ENCODE assay signal across 8 mouse cellular contexts in genomic region chr9:108305629-108306520, GRCm38 (mm10). TPM values are rescaled to one million over a fixed set of nuclear protein-coding genes. Genes with fewer than 3 reads are reported as not detected.
DNase-seq lines count a peak whose midpoint lies in the region; ATAC-seq lines count a peak whose summit lies in the region.

Rhoa (plus strand) TSS chr9:108306129.
Tcta (minus strand) TSS chr9:108306160.

- H3K9me3 ChIP-seq in heart, embryonic 14.5 days (ENCODE audit: control insufficient read depth, low read length): no peaks in the 10 kb centered on the region
- H3K9me3 ChIP-seq in liver, embryonic 13.5 days (replicated peaks): no peaks in the 10 kb centered on the region
- no peaks in the 10 kb centered on the region for H3K9me3 ChIP-seq in stomach, embryonic 16.5 days (replicated peaks; ENCODE audit: control insufficient read depth, low read length)

- ATAC-seq in CD4-positive, CD25-positive, alpha-beta regulatory T cell, adult 4 months: peak; percentile 95
- ATAC-seq in heart, embryonic 14.5 days (ENCODE audit: insufficient number of reproducible peaks, insufficient read depth, low FRiP score, low read depth): peak; percentile 94
- peak; percentile 88 for ATAC-seq in liver, embryonic 13.5 days (ENCODE audit: low read depth)
- peak; percentile 96 for ATAC-seq in stomach, embryonic 16.5 days (ENCODE audit: insufficient read depth, low FRiP score)

- H3K4me2 ChIP-seq in heart, embryonic 14.5 days (ENCODE audit: low read length): peak within 1 kb of the TSS; percentile 97
- peak within 1 kb of the TSS; percentile 92 for H3K4me2 ChIP-seq in liver, embryonic 13.5 days
- peak within 1 kb of the TSS; percentile 80 for H3K4me2 ChIP-seq in stomach, embryonic 16.5 days (ENCODE audit: low read depth, low read length)

- no peaks in the 10 kb centered on the region for H3K27me3 ChIP-seq in heart, embryonic 14.5 days (ENCODE audit: control insufficient read depth, insufficient read depth, low read length)
- no peaks in the 10 kb centered on the region for H3K27me3 ChIP-seq in liver, embryonic 13.5 days
- H3K27me3 ChIP-seq in stomach, embryonic 16.5 days (ENCODE audit: control insufficient read depth, insufficient read depth, low read length): no peaks in the 10 kb centered on the region

- peak within 1 kb of the TSS; percentile 99 to 100 for H3K27ac ChIP-seq in heart, embryonic 14.5 days (replicated peaks in 1 of 2; ENCODE audit: control insufficient read depth in 1 of 2, insufficient read depth in 1 of 2, low read depth in 2 of 2, low read length in 2 of 2)
- H3K27ac ChIP-seq in liver, embryonic 13.5 days: peak within 1 kb of the TSS; percentile 100
- H3K27ac ChIP-seq in stomach, embryonic 16.5 days (ENCODE audit: low read length): peak within 1 kb of the TSS; percentile 100

- peaks cover 4 to 39% of the 10 kb centered on the region in 2 experiments for H3K4me1 ChIP-seq in heart, embryonic 14.5 days (ENCODE audit: control insufficient read depth in 2 of 2, insufficient read depth in 2 of 2, low read length in 2 of 2)
- H3K4me1 ChIP-seq in liver, embryonic 13.5 days (replicated peaks): peaks cover 58% of the 10 kb centered on the region
- peaks cover 27% of the 10 kb centered on the region for H3K4me1 ChIP-seq in stomach, embryonic 16.5 days (ENCODE audit: control insufficient read depth, insufficient read depth, low read length)

- peak; percentile 99 for DNase-seq in c-Kit-negative CD71-positive TER-119-positive erythroid progenitor cells, embryonic 14.5 days (ENCODE audit: low read depth, low spot score)
- DNase-seq in fibroblast of lung, adult 2 months (ENCODE audit: low read depth): peak; percentile 100
- DNase-seq in kidney, postnatal 14 days: peak; percentile 99
- DNase-seq in liver, embryonic 13.5 days: peak; percentile 98
- peak; percentile 94 for DNase-seq in neural tube, embryonic 10.5 days (ENCODE audit: extremely low spot score, low spot score)

- H3K4me3 ChIP-seq in heart, embryonic 14.5 days (ENCODE audit: control insufficient read depth in 1 of 2, insufficient read depth in 1 of 2, low read depth in 1 of 2, low read length in 2 of 2): peak within 1 kb of the TSS; percentile 94 to 98
- peak within 1 kb of the TSS; percentile 96 for H3K4me3 ChIP-seq in liver, embryonic 13.5 days (replicated peaks)
- H3K4me3 ChIP-seq in stomach, embryonic 16.5 days (replicated peaks; ENCODE audit: low read length): peak within 1 kb of the TSS; percentile 80

- under 1% methylated on average over 81 of the region's 81 CpGs for WGBS in heart, embryonic 14.5 days
- under 1% methylated on average over 81 of the region's 81 CpGs for WGBS in liver, embryonic 13.5 days (ENCODE audit: insufficient replicate concordance)
- WGBS in stomach, embryonic 16.5 days: under 1% methylated on average over 80 of the region's 81 CpGs

- H3K9ac ChIP-seq in heart, embryonic 14.5 days (ENCODE audit: low read length): peak within 1 kb of the TSS; percentile 100
- peak within 1 kb of the TSS; percentile 99 for H3K9ac ChIP-seq in liver, embryonic 13.5 days
- peak within 1 kb of the TSS; percentile 98 for H3K9ac ChIP-seq in stomach, embryonic 16.5 days (ENCODE audit: low read length)

- H3K36me3 ChIP-seq in heart, embryonic 14.5 days (ENCODE audit: control insufficient read depth, insufficient read depth, low read length): peaks cover 32% of the 10 kb centered on the region
- H3K36me3 ChIP-seq in liver, embryonic 13.5 days: peaks cover 23% of the 10 kb centered on the region
- peaks cover 3% of the 10 kb centered on the region; the same call in 1 of the 2 replicates for H3K36me3 ChIP-seq in stomach, embryonic 16.5 days (ENCODE audit: control insufficient read depth, insufficient read depth, low read length)

RNA-seq across cellular contexts. Expression of gene Rhoa, which starts in this region (rescaled TPM):
- 100 to 1,000 TPM; 319 to 423 TPM for polyA plus RNA-seq in CD4-positive, CD25-positive, alpha-beta regulatory T cell, adult 4 months (2017; shearing (Covaris generic))
- polyA plus RNA-seq in heart, embryonic 14.5 days (2014; fragmentation: Nextera tagmentation; extraction: Ambion mirVana): 229 and 289 TPM in 2 replicates
- 235 and 296 TPM in 2 replicates for polyA plus RNA-seq in liver, embryonic 13.5 days (2015; fragmentation: Nextera tagmentation; extraction: Ambion mirVana)
- 493 and 511 TPM in 2 replicates for polyA plus RNA-seq in stomach, embryonic 16.5 days (2015; fragmentation: Nextera tagmentation; extraction: Ambion mirVana)

RNA-seq across cellular contexts. Expression of gene Tcta, which starts in this region (rescaled TPM):
- 10 to 100 TPM; 14.8 to 22.7 TPM for polyA plus RNA-seq in CD4-positive, CD25-positive, alpha-beta regulatory T cell, adult 4 months (2017; shearing (Covaris generic))
- polyA plus RNA-seq in heart, embryonic 14.5 days (2014; fragmentation: Nextera tagmentation; extraction: Ambion mirVana): 36.5 and 39.4 TPM in 2 replicates
- polyA plus RNA-seq in liver, embryonic 13.5 days (2015; fragmentation: Nextera tagmentation; extraction: Ambion mirVana): 12.7 TPM in 2 replicates
- polyA plus RNA-seq in stomach, embryonic 16.5 days (2015; fragmentation: Nextera tagmentation; extraction: Ambion mirVana): 46.8 and 46.9 TPM in 2 replicates

Comparison
In these comparisons a context has a peak if more than half of its experiments do, and no peak if none do; other contexts are left out.
1. Peak in every context shown above with its lines: DNase-seq, ATAC-seq, H3K4me3 ChIP-seq and H3K27ac ChIP-seq.